Mouse (Mus musculus): Measurements from ENCODE around the gene Gabrg3. TPM values are rescaled to one million over a fixed set of nuclear protein-coding genes. Genes with fewer than 3 reads are reported as not detected.

The Gabrg3 gene
- total and polyA plus RNA-seq, 3 experiments: not detected

GRCm38 (mm10) chr7:57296639-57297038, 90.3 kb downstream of the Gabrg3 start:
- no peaks in the 10 kb centered on the region for H3K36me3 ChIP-seq (replicated peaks in 1 of 2; ENCODE audit: control insufficient read depth in 1 of 2, insufficient read depth in 1 of 2, low read length in 1 of 2)
- in situ Hi-C loops (cut with MboI; ENCODE audit: low pct_ligation_motif_present, low pct_unique_long_range_greater_than_20kb, low sequenced_read_pairs) (no loop called here), dilution Hi-C loops (cut with MboI; ENCODE audit: extremely low pct_ligation_motif_present, extremely low pct_unique_long_range_greater_than_20kb, low sequenced_read_pairs) (no loop called here)
- peaks cover 48% of the 10 kb centered on the region for H3K9me3 ChIP-seq (replicated peaks; ENCODE audit: low read length)
- H3K9ac ChIP-seq (ENCODE audit: insufficient read depth, low read depth): no peak overlapping the region
- no peaks in the 10 kb centered on the region for H3K4me1 ChIP-seq (ENCODE audit: control insufficient read depth in 1 of 2, insufficient read depth in 2 of 2)
- no peak overlapping the region for H3K27ac ChIP-seq (ENCODE audit: insufficient read depth, low read depth)
- H3K4me2 ChIP-seq (ENCODE audit: insufficient read depth, low read depth, poor library complexity, severe bottlenecking): no peak overlapping the region
- no peak for TF ChIP-seq ELF1 (IDR thresholded peaks at IDR 0.05; ENCODE audit: low read depth, low read length)
- TF ChIP-seq MEF2A (IDR thresholded peaks at IDR 0.05; ENCODE audit: borderline replicate concordance, low read depth, low read length): no peak
- TF ChIP-seq SIN3A (IDR thresholded peaks at IDR 0.05; ENCODE audit: low read length): no peak
- TF ChIP-seq ZNF384 (IDR thresholded peaks at IDR 0.05; ENCODE audit: low read depth, low read length): no peak
- TF ChIP-seq UBTF (IDR thresholded peaks at IDR 0.05; ENCODE audit: low read depth, low read length): no peak
- no peak for TF ChIP-seq GABPA (IDR thresholded peaks at IDR 0.05; ENCODE audit: insufficient replicate concordance, low read depth, low read length)
- TF ChIP-seq HCFC1 (IDR thresholded peaks at IDR 0.05; ENCODE audit: low read depth, low read length): no peak
- no peak for TF ChIP-seq ZMIZ1 (IDR thresholded peaks at IDR 0.05; ENCODE audit: low read depth, low read length)
- TF ChIP-seq USF2 (conservative IDR thresholded peaks at IDR 0.05; ENCODE audit: low read depth, low read length): no peak
- TF ChIP-seq EP300 (IDR thresholded peaks at IDR 0.05; ENCODE audit: low read length): no peak
- no peak for TF ChIP-seq ZKSCAN1 (IDR thresholded peaks at IDR 0.05; ENCODE audit: borderline replicate concordance, low read depth, low read length)
- no peak for TF ChIP-seq ZC3H11A (IDR thresholded peaks at IDR 0.05; ENCODE audit: low read depth, low read length)
- no peak for TF ChIP-seq BHLHE40 (IDR thresholded peaks at IDR 0.05; ENCODE audit: low read depth, low read length)
- no peaks in the 10 kb centered on the region for H3K79me2 ChIP-seq (replicated peaks; ENCODE audit: control insufficient read depth, extremely low read depth, insufficient read depth, poor library complexity, severe bottlenecking)
- DNase-seq (ENCODE audit: extremely low read depth): no peak
- no peaks in the 10 kb centered on the region for H3K27me3 ChIP-seq (replicated peaks)
- no peak overlapping the region for H3K4me3 ChIP-seq (replicated peaks in 1 of 3; ENCODE audit: low read depth in 2 of 3, low read length in 2 of 3, poor library complexity in 1 of 3)

GRCm38 (mm10) chr7:57294127-57294526, 92.9 kb downstream of the Gabrg3 start:
- Histone ChIP-seq H3K4me1 (ENCODE audit: control insufficient read depth in 1 of 2, insufficient read depth in 2 of 2) (no peaks in the 10 kb centered on the region), H3K9ac (ENCODE audit: insufficient read depth, low read depth) (no peak overlapping the region), H3K4me2 (ENCODE audit: insufficient read depth, low read depth, poor library complexity, severe bottlenecking) (no peak overlapping the region), H3K79me2 (replicated peaks; ENCODE audit: control insufficient read depth, extremely low read depth, insufficient read depth, poor library complexity, severe bottlenecking) (no peaks in the 10 kb centered on the region), H3K27ac (ENCODE audit: insufficient read depth, low read depth) (no peak overlapping the region), H3K27me3 (replicated peaks) (no peaks in the 10 kb centered on the region), H3K36me3 (replicated peaks in 1 of 2; ENCODE audit: control insufficient read depth in 1 of 2, insufficient read depth in 1 of 2, low read length in 1 of 2) (no peaks in the 10 kb centered on the region), H3K9me3 (replicated peaks; ENCODE audit: low read length) (peaks cover 42% of the 10 kb centered on the region), H3K4me3 (replicated peaks in 1 of 3; ENCODE audit: low read depth in 2 of 3, low read length in 2 of 3, poor library complexity in 1 of 3) (no peak overlapping the region)
- TF ChIP-seq CHD1 (IDR thresholded peaks at IDR 0.05; ENCODE audit: low read depth, low read length): no peak
- no peak for TF ChIP-seq MEF2A (IDR thresholded peaks at IDR 0.05; ENCODE audit: borderline replicate concordance, low read depth, low read length)
- no peak for TF ChIP-seq KAT2A (IDR thresholded peaks at IDR 0.05; ENCODE audit: insufficient replicate concordance, low read length)
- no peak for TF ChIP-seq ZKSCAN1 (IDR thresholded peaks at IDR 0.05; ENCODE audit: borderline replicate concordance, low read depth, low read length)
- TF ChIP-seq MYC (IDR thresholded peaks at IDR 0.05; ENCODE audit: low read depth, low read length): no peak
- no peak for TF ChIP-seq RCOR1 (conservative IDR thresholded peaks at IDR 0.05; ENCODE audit: low read depth, low read length)
- no peak for TF ChIP-seq USF1 (IDR thresholded peaks at IDR 0.05; ENCODE audit: low read depth, low read length)
- no peak for TF ChIP-seq SMC3 (IDR thresholded peaks at IDR 0.05; ENCODE audit: low read depth, low read length)
- TF ChIP-seq EP300 (IDR thresholded peaks at IDR 0.05; ENCODE audit: low read length): no peak
- no peak for TF ChIP-seq ELF1 (IDR thresholded peaks at IDR 0.05; ENCODE audit: low read depth, low read length)
- TF ChIP-seq SIN3A (IDR thresholded peaks at IDR 0.05; ENCODE audit: low read length): no peak
- no peak for TF ChIP-seq RAD21 (IDR thresholded peaks at IDR 0.05; ENCODE audit: low read depth, low read length)
- TF ChIP-seq MAX (IDR thresholded peaks at IDR 0.05; ENCODE audit: low read length): no peak
- DNase-seq (ENCODE audit: extremely low read depth): no peak
- in situ Hi-C loops (cut with MboI; ENCODE audit: low pct_ligation_motif_present, low pct_unique_long_range_greater_than_20kb, low sequenced_read_pairs): no loop called here
- dilution Hi-C loops (cut with MboI; ENCODE audit: extremely low pct_ligation_motif_present, extremely low pct_unique_long_range_greater_than_20kb, low sequenced_read_pairs): no loop called here

Data from CH12.LX (cell line).